Mouse (Mus musculus): ENCODE measurements around the gene Zkscan17.
A peak's percentile ranks its signal among the peaks of the same experiment; 100 is the strongest.
"Not testable (repeated sequence)": the region's sequence is repeated elsewhere in the genome, so short reads cannot be mapped to it uniquely, and the experiment has no call there.

The Zkscan17 gene

GRCm38 (mm10) chr11:59526472-59527080 is at the start of gene Zkscan17:
Gene Zkscan17 (minus strand): TSS chr11:59526751.
- no peak for DNase-seq (ENCODE audit: low spot score in 2 of 2)

GRCm38 (mm10) chr11:59576135-59576534 is 49.6 kb upstream of the Zkscan17 start, which contains the start of gene Olfr222:
Gene Olfr222 (minus strand): TSS chr11:59576235.
- DNase-seq (ENCODE audit: low spot score in 2 of 2), result not testable (repeated sequence)

GRCm38 (mm10) chr11:59575726-59576125 is 49.2 kb upstream of the Zkscan17 start:
- no peak for DNase-seq (ENCODE audit: low spot score in 2 of 2)

- no peak for DNase-seq (ENCODE audit: low spot score in 2 of 2)
These were observed 42.8 kb upstream of the Zkscan17 start for GRCm38 (mm10) chr11:59569306-59569705.

- no peak for DNase-seq (ENCODE audit: low spot score in 2 of 2)
These were observed 36.3 kb upstream of the Zkscan17 start for GRCm38 (mm10) chr11:59562837-59563236.

GRCm38 (mm10) chr11:59562336-59562735 is 35.8 kb upstream of the Zkscan17 start:
- DNase-seq (ENCODE audit: low spot score in 2 of 2), result no peak

- no peak for DNase-seq (ENCODE audit: low spot score in 2 of 2)
These were observed 34.4 kb upstream of the Zkscan17 start for GRCm38 (mm10) chr11:59560906-59561305.

GRCm38 (mm10) chr11:59554535-59554934 is 28.0 kb upstream of the Zkscan17 start:
- DNase-seq (ENCODE audit: low spot score in 2 of 2), result no peak

- DNase-seq (ENCODE audit: low spot score in 2 of 2), result no peak
These were observed 27.6 kb upstream of the Zkscan17 start for GRCm38 (mm10) chr11:59554127-59554526.

- no peak for DNase-seq (ENCODE audit: low spot score in 2 of 2)
These were observed 17.5 kb upstream of the Zkscan17 start for GRCm38 (mm10) chr11:59544005-59544404.

- DNase-seq (ENCODE audit: low spot score in 2 of 2), result no peak
These were observed 16.8 kb upstream of the Zkscan17 start for GRCm38 (mm10) chr11:59543376-59543775.

- no peak for DNase-seq (ENCODE audit: low spot score in 2 of 2)
These were observed 15.9 kb upstream of the Zkscan17 start for GRCm38 (mm10) chr11:59542442-59542841.

- no peak for DNase-seq (ENCODE audit: low spot score in 2 of 2)
These were observed 14.8 kb upstream of the Zkscan17 start, which contains the start of gene Nlrp3 for GRCm38 (mm10) chr11:59541324-59541723. Gene Nlrp3 (plus strand): TSS chr11:59541568.

- DNase-seq (ENCODE audit: low spot score in 2 of 2), result no peak
These were observed 13.6 kb upstream of the Zkscan17 start for GRCm38 (mm10) chr11:59540123-59540522.

GRCm38 (mm10) chr11:59538387-59538786 is 11.8 kb upstream of the Zkscan17 start:
- peak; percentile 60 to 74 for DNase-seq (ENCODE audit: low spot score in 2 of 2)

GRCm38 (mm10) chr11:59537218-59538130 is 10.9 kb upstream of the Zkscan17 start:
- no peak for DNase-seq (ENCODE audit: low spot score in 2 of 2)

- DNase-seq (ENCODE audit: low spot score in 2 of 2), result no peak
These were observed 5.0 kb upstream of the Zkscan17 start for GRCm38 (mm10) chr11:59531562-59531961.

- peak; percentile 47 to 65 for DNase-seq (ENCODE audit: low spot score in 2 of 2)
These were observed 4.5 kb upstream of the Zkscan17 start for GRCm38 (mm10) chr11:59530870-59531535.

- DNase-seq (ENCODE audit: low spot score in 2 of 2), result no peak
These were observed 3.7 kb upstream of the Zkscan17 start for GRCm38 (mm10) chr11:59530221-59530620.

- DNase-seq (ENCODE audit: low spot score in 2 of 2), result peak; percentile 90
These were observed 1.3 kb downstream of the Zkscan17 start for GRCm38 (mm10) chr11:59525237-59525636.

GRCm38 (mm10) chr11:59524150-59524549 is 2.4 kb downstream of the Zkscan17 start:
- no peak for DNase-seq (ENCODE audit: low spot score in 2 of 2)

Data from right cerebral cortex, postnatal 10 days (tissue).